Mouse (Mus musculus) small intestine, adult 2 months (tissue): ENCODE measurements around the gene Slc33a1. TPM values are rescaled to one million over a fixed set of nuclear protein-coding genes. Genes with fewer than 3 reads are reported as not detected.
A peak's percentile ranks its signal among the peaks of the same experiment; 100 is the strongest.

Experiments used
- H3K27ac ChIP-seq: fragments of 200-500 bp; 2 replicates; pipeline ENCODE4 v1.5.1; 2012; ENCODE audit warnings: low read depth, low read length, control low read depth, inconsistent platforms; ENCODE audit not compliant: insufficient read depth
- H3K27me3 ChIP-seq: fragments of 200-500 bp; 2 replicates; pipeline ENCODE4 v1.6.1; 2012; ENCODE audit warnings: mild to moderate bottlenecking, moderate library complexity, low read length, inconsistent platforms; ENCODE audit not compliant: control insufficient read depth, insufficient read depth
- H3K36me3 ChIP-seq: fragments of 200-500 bp; 2 replicates; pipeline ENCODE4 v1.6.1; 2012; ENCODE audit warnings: mild to moderate bottlenecking, low read length, control low read depth, inconsistent platforms; ENCODE audit not compliant: control insufficient read depth, insufficient read depth
- H3K4me1 ChIP-seq: fragments of 200-500 bp; 2 replicates; pipeline ENCODE4 v1.6.1; 2012; ENCODE audit warnings: low read length, inconsistent platforms, mixed read lengths; ENCODE audit not compliant: control insufficient read depth, insufficient read depth, insufficient read length
- H3K4me3 ChIP-seq: fragments of 200-500 bp; 2 replicates; pipeline ENCODE4 v1.5.1; 2012; ENCODE audit warnings: low read depth, mild to moderate bottlenecking, control low read depth, inconsistent platforms, low read length, moderate library complexity
- CTCF ChIP-seq: fragments of 200-500 bp; IDR thresholded peaks from 2 replicates; pipeline ENCODE4 v1.5.1; 2012; ENCODE audit warnings: low read depth, mild to moderate bottlenecking, control low read depth, inconsistent platforms, low read length, moderate library complexity, mixed read lengths; ENCODE audit not compliant: insufficient replicate concordance, insufficient read length; ENCODE audit errors: extremely low read depth
- POLR2A ChIP-seq: fragments of 200-500 bp; IDR thresholded peaks from 2 replicates; pipeline ENCODE4 v1.6.1; 2012; ENCODE audit warnings: low read depth, mild to moderate bottlenecking, control low read depth, inconsistent platforms, low read length, moderate library complexity
- WGBS: fragments of 180-500 bp; shearing (Covaris S2); methylation state at CpG from one replicate; pipeline ENCODE4 v1.1.7; 2018; 5-methylcytosine and 5-hydroxymethylcytosine counted together
- polyA plus RNA-seq: library from polyadenylated mRNA; depleted of rRNA; stranded (reverse); fragments of >200 nt; gene quantifications from 2 replicates; pipeline ENCODE4 v1.2.3, GENCODE M21; 2012

Gene Slc33a1
- polyA plus RNA-seq, 1 experiment, result 15.1 TPM

DNA sequence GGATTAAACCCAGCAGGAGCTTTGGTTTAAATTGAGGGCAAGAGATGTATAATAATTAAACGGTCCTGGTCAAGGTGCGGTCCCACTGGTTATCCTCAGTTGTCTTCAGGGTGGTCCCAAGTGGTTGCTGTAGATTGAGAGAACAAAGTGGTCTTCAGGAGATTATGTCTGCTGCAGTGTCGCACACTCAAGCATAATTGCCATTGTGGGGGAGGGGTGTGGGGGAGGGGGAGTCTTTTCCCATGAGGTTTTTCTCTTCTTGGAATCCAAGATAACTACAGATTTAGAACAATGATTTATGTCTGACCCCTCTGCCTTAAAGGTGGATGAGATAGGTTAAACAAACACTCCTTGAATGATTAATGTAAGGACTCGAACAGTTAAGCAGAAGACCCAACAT lies 54.3 kb downstream of the Slc33a1 start:
- TF ChIP-seq POLR2A (no peak), CTCF (no peak)
- no peaks in the 10 kb centered on the region for H3K27me3 ChIP-seq
- H3K27ac ChIP-seq, result no peak overlapping the region
- H3K36me3 ChIP-seq, result peaks cover 3% of the 10 kb centered on the region; the same call in 1 of the 2 replicates
- no peak overlapping the region for H3K4me3 ChIP-seq
- 82% methylated on average over 4 of the region's 4 CpGs for WGBS
- H3K4me1 ChIP-seq, result 0 out of 2 replicates have a peak, but pooled peaks cover under 1% of the 10 kb centered on the region

DNA sequence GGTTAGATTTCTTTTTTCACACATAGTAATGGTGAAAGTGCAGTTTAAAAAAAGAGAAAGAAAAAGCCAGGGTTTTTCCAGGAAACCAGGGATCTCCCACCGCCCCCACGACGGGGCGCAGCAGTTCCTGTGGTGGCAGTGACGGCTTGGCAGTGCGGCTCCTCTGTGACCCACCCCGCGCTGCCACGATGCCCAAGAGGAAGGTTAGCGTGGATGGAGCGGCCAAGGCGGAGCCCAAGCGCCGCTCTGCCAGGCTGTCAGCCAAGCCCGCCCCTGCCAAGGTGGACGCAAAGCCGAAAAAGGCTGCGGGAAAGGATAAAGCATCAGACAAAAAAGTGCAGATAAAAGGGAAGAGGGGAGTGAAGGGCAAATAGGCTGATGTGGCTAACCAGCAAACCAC lies 59.3 kb downstream of the Slc33a1 start:
- Histone ChIP-seq H3K27ac (no peak overlapping the region), H3K4me3 (peak overlapping the region; percentile 46), H3K4me1 (peaks cover 6% of the 10 kb centered on the region; the same call in 1 of the 2 replicates), H3K27me3 (no peaks in the 10 kb centered on the region), H3K36me3 (no peaks in the 10 kb centered on the region)
- WGBS, result 6% methylated on average over 18 of the region's 18 CpGs
- TF ChIP-seq CTCF (no peak), POLR2A (no peak)

DNA sequence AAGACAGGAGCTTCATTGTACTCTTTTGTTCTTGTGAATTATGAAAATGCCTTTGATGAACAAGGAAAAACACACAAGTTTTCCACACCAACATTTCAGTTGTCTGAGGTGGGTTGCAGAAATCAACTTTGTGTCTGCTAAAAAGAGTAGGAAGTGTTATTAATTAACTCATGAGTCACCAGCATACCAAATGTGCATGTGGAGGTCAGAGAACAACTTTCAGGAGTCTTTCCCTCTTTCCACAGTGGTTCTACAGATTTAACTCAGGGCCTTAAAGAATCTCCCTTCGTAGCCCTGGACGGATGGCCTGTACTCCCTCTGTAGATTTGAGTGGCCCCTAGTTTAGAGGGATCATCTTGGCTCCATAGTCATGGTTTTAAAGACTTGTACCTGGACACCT lies 60.4 kb downstream of the Slc33a1 start:
- Histone ChIP-seq H3K4me1 (peaks cover 6% of the 10 kb centered on the region; the same call in 1 of the 2 replicates), H3K27me3 (no peaks in the 10 kb centered on the region), H3K36me3 (no peaks in the 10 kb centered on the region), H3K27ac (no peak overlapping the region), H3K4me3 (no peak overlapping the region)
- TF ChIP-seq POLR2A (no peak), CTCF (no peak)
- WGBS, result 39% methylated on average over 2 of the region's 2 CpGs

DNA sequence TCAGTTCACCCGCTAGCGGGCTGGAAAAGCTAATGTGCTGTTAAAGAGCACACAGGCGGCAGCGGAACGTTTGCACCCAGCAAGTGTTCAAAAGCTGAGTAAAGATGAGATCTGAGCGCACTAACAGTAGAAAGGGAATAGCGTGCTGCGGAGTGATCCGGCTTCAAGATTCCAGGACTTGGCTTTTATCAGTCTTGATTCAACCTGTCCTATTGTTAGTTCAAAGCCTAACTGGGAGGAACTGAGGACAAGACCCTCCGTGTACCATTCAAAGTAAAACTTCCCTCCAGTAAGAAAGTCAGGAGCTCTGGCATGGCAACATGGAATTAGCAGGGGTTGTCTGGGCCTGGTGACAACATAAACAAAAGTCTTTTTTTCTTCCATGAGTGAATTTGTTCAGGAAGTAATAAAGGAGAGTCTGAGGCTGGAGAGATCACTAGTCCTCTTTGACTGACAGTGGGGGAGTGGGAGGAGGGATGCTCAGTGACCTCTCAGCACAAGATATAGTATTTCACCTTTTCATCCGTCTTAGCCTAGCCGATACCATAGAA lies 64.5 kb downstream of the Slc33a1 start:
- Histone ChIP-seq H3K4me1 (peaks cover 7% of the 10 kb centered on the region; the same call in 1 of the 2 replicates), H3K27me3 (no peaks in the 10 kb centered on the region), H3K36me3 (no peaks in the 10 kb centered on the region), H3K4me3 (no peak overlapping the region), H3K27ac (no peak overlapping the region)
- TF ChIP-seq POLR2A, result no peak
- TF ChIP-seq CTCF, result no peak
- 20% methylated on average over 12 of the region's 12 CpGs for WGBS

DNA sequence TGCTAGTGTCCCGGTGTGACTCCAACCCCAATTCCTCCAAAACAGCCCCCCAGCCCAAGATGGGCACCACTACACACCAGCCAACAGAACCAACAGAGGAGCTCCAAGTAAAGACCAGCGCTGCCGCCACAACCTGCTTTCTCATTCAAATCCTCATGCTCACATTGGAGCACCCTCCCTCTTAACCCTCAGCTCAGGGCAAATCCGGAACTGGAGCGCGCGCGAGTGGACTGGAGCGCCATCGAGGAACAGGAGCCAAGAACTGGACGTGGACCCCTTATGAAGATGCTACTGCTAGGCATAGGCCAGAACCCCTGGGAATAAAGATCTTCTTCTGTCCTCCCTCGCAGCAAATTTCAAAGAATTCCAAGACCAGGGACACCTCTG lies 65.3 kb downstream of the Slc33a1 start, which contains the start of gene Plch1:
Plch1 (minus strand) TSS at position 164 of the 387 bp plus-strand sequence.
- Histone ChIP-seq H3K36me3 (no peaks in the 10 kb centered on the region), H3K27ac (no peak within 1 kb of the TSS), H3K27me3 (no peaks in the 10 kb centered on the region), H3K4me3 (peak within 1 kb of the TSS; percentile 87), H3K4me1 (peaks cover 5% of the 10 kb centered on the region; the same call in 1 of the 2 replicates)
- WGBS, result under 1% methylated on average over 12 of the region's 12 CpGs
- TF ChIP-seq CTCF (no peak), POLR2A (no peak)

- H3K36me3 ChIP-seq, result no peaks in the 10 kb centered on the region
- under 1% methylated on average over 41 of the region's 41 CpGs for WGBS
Observed at GRCm38 (mm10) chr3:63898581-63899308, 65.8 kb downstream of the Slc33a1 start.

DNA sequence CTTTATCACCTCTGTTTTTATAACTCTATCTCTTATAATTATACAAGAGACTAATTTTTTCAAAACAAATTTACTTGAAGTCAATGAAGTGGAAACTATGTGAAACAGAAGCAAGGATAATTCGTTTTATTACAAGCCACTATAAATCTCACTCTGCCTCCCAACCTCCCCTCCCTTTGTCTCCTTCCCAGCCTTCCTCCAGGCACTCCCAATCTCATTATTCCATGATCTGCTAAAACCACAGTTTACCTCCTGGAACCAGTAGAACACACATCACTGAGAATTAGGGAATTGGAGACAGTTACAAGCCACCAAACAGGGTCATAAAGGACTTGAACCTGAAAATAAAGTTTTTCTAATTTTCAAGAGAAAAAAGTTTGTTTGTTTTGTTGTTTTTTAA lies 67.4 kb downstream of the Slc33a1 start:
- 23% methylated on average over 1 of the region's 1 CpGs for WGBS
- TF ChIP-seq CTCF (no peak), POLR2A (no peak)
- Histone ChIP-seq H3K4me1 (0 out of 2 replicates have a peak, but pooled peaks cover 3% of the 10 kb centered on the region), H3K27me3 (no peaks in the 10 kb centered on the region), H3K36me3 (no peaks in the 10 kb centered on the region), H3K4me3 (no peak overlapping the region), H3K27ac (no peak overlapping the region)

More at GRCm38 (mm10) chr3:63898581-63899308, 65.8 kb downstream of the Slc33a1 start:
- H3K27me3 ChIP-seq, result no peaks in the 10 kb centered on the region
- no peak for TF ChIP-seq CTCF
- no peak for TF ChIP-seq POLR2A
- no peak overlapping the region for H3K27ac ChIP-seq
- H3K4me1 ChIP-seq, result 0 out of 2 replicates have a peak, but pooled peaks cover 3% of the 10 kb centered on the region
- peak overlapping the region; percentile 87 for H3K4me3 ChIP-seq
